Mouse (Mus musculus) brown adipose tissue, adult 24 weeks (tissue): ENCODE results near the gene Slc17a1. TPM values are rescaled to one million over a fixed set of nuclear protein-coding genes. Genes with fewer than 3 reads are reported as not detected.

Source experiments
- H3K27ac ChIP-seq: fragments of 200-500 bp; replicated peaks from 2 replicates; pipeline ENCODE4 v1.5.1; 2012; ENCODE audit warnings: low read depth, mild to moderate bottlenecking, low read length
- H3K4me1 ChIP-seq: fragments of 200-500 bp; 2 replicates; pipeline ENCODE4 v1.6.1; 2012; ENCODE audit warnings: low read length, mixed read lengths; ENCODE audit not compliant: control insufficient read depth, insufficient read depth, insufficient read length
- H3K4me3 ChIP-seq: fragments of 200-500 bp; 2 replicates; pipeline ENCODE4 v1.5.1; 2012; ENCODE audit warnings: low read depth, mild to moderate bottlenecking, low read length, moderate library complexity; ENCODE audit not compliant: insufficient read depth
- polyA plus RNA-seq: library from polyadenylated mRNA; stranded (reverse); fragments of >200 nt; gene quantifications from 2 replicates; pipeline ENCODE4 v1.2.4, GENCODE M21; 2012; ENCODE audit not compliant: missing spikeins, insufficient read depth, insufficient read length

Gene Slc17a1
- not detected in 2 replicates for polyA plus RNA-seq

- H3K27ac ChIP-seq, result no peak within 1 kb of the TSS
- H3K4me1 ChIP-seq, result peaks cover 6% of the 10 kb centered on the region; the same call in 1 of the 2 replicates
- no peak within 1 kb of the TSS for H3K4me3 ChIP-seq
Observed at GRCm38 (mm10) chr13:23867405-23867804, at the start of gene Slc17a1. Slc17a1 (plus strand) TSS chr13:23867750.

GRCm38 (mm10) chr13:23820179-23820940 lies 47.2 kb upstream of the Slc17a1 start:
- Histone ChIP-seq H3K27ac (no peak overlapping the region), H3K4me1 (no peaks in the 10 kb centered on the region), H3K4me3 (no peak overlapping the region)

GRCm38 (mm10) chr13:23822213-23822612 lies 45.3 kb upstream of the Slc17a1 start:
- H3K4me3 ChIP-seq, result no peak overlapping the region
- no peak overlapping the region for H3K27ac ChIP-seq
- H3K4me1 ChIP-seq, result no peaks in the 10 kb centered on the region

- H3K4me1 ChIP-seq, result no peaks in the 10 kb centered on the region
- no peak overlapping the region for H3K4me3 ChIP-seq
- no peak overlapping the region for H3K27ac ChIP-seq
Observed at GRCm38 (mm10) chr13:23826606-23827005, 40.9 kb upstream of the Slc17a1 start.

GRCm38 (mm10) chr13:23833053-23833452 lies 34.5 kb upstream of the Slc17a1 start:
- H3K4me3 ChIP-seq, result no peak overlapping the region

GRCm38 (mm10) chr13:23834836-23835235 lies 32.7 kb upstream of the Slc17a1 start:
- H3K27ac ChIP-seq, result no peak overlapping the region

More at GRCm38 (mm10) chr13:23833053-23833452, 34.5 kb upstream of the Slc17a1 start:
- Histone ChIP-seq H3K27ac (no peak overlapping the region), H3K4me1 (no peaks in the 10 kb centered on the region)

GRCm38 (mm10) chr13:23836630-23837029 lies 30.9 kb upstream of the Slc17a1 start:
- H3K27ac ChIP-seq, result no peak overlapping the region

More at GRCm38 (mm10) chr13:23834836-23835235, 32.7 kb upstream of the Slc17a1 start:
- no peak overlapping the region for H3K4me3 ChIP-seq
- no peaks in the 10 kb centered on the region for H3K4me1 ChIP-seq

GRCm38 (mm10) chr13:23839308-23839707 lies 28.2 kb upstream of the Slc17a1 start, which contains the start of gene Slc17a3:
Slc17a3 (plus strand) TSS chr13:23839434.
- H3K4me1 ChIP-seq, result no peaks in the 10 kb centered on the region
- no peak within 1 kb of the TSS for H3K27ac ChIP-seq
- no peak within 1 kb of the TSS for H3K4me3 ChIP-seq

More at GRCm38 (mm10) chr13:23836630-23837029, 30.9 kb upstream of the Slc17a1 start:
- Histone ChIP-seq H3K4me1 (no peaks in the 10 kb centered on the region), H3K4me3 (no peak overlapping the region)

- no peak overlapping the region for H3K4me3 ChIP-seq
- no peak overlapping the region for H3K27ac ChIP-seq
- H3K4me1 ChIP-seq, result no peaks in the 10 kb centered on the region
Observed at GRCm38 (mm10) chr13:23845851-23846250, 21.7 kb upstream of the Slc17a1 start.

- H3K4me3 ChIP-seq, result no peak overlapping the region
- H3K4me1 ChIP-seq, result no peaks in the 10 kb centered on the region
- no peak overlapping the region for H3K27ac ChIP-seq
Observed at GRCm38 (mm10) chr13:23849299-23849698, 18.3 kb upstream of the Slc17a1 start.

GRCm38 (mm10) chr13:23856401-23856800 lies 11.1 kb upstream of the Slc17a1 start:
- Histone ChIP-seq H3K4me1 (peaks cover 2% of the 10 kb centered on the region; the same call in 1 of the 2 replicates), H3K4me3 (no peak overlapping the region), H3K27ac (no peak overlapping the region)

GRCm38 (mm10) chr13:23861815-23862214 lies 5.7 kb upstream of the Slc17a1 start:
- peaks cover 5% of the 10 kb centered on the region for H3K4me1 ChIP-seq

GRCm38 (mm10) chr13:23864711-23865110 lies 2.8 kb upstream of the Slc17a1 start:
- H3K27ac ChIP-seq, result no peak overlapping the region
- H3K4me1 ChIP-seq, result peaks cover 6% of the 10 kb centered on the region; the same call in 1 of the 2 replicates
- no peak overlapping the region for H3K4me3 ChIP-seq

More at GRCm38 (mm10) chr13:23861815-23862214, 5.7 kb upstream of the Slc17a1 start:
- Histone ChIP-seq H3K4me3 (no peak overlapping the region), H3K27ac (no peak overlapping the region)

GRCm38 (mm10) chr13:23866086-23866710 lies 1.4 kb upstream of the Slc17a1 start:
- Histone ChIP-seq H3K4me3 (no peak overlapping the region; the same call in 1 of the 2 replicates), H3K4me1 (peaks cover 6% of the 10 kb centered on the region; the same call in 1 of the 2 replicates), H3K27ac (no peak overlapping the region)

- no peak overlapping the region for H3K27ac ChIP-seq
- no peak overlapping the region for H3K4me3 ChIP-seq
- peaks cover 6% of the 10 kb centered on the region; the same call in 1 of the 2 replicates for H3K4me1 ChIP-seq
Observed at GRCm38 (mm10) chr13:23867000-23867399, 550 bp upstream of the Slc17a1 start.
